Comparison of ENCODE assay signal across 8 mouse cellular contexts in genomic region chr2:69861485-69862091, GRCm38 (mm10). TPM values are rescaled to one million over a fixed set of nuclear protein-coding genes. Genes with fewer than 3 reads are reported as not detected.
DNase-seq lines count a peak whose midpoint lies in the region; ATAC-seq and TF ChIP-seq lines count a peak whose summit lies in the region.

Gene Ssb, plus strand, starts transcription at chr2:69861562.

- no peak for TF ChIP-seq CTCF in CH12.LX (conservative IDR thresholded peaks at IDR 0.05 in 1 of 2, IDR thresholded peaks at IDR 0.05 in 1 of 2; ENCODE audit: low read depth in 2 of 2, low read length in 2 of 2)
- TF ChIP-seq CTCF in liver, postnatal 0 days (IDR thresholded peaks at IDR 0.05; ENCODE audit: low read depth) = no peak

- no peaks in the 10 kb centered on the region for H3K9me3 ChIP-seq in CH12.LX (replicated peaks; ENCODE audit: low read length)
- no peaks in the 10 kb centered on the region for H3K9me3 ChIP-seq in forebrain, embryonic 12.5 days
- no peaks in the 10 kb centered on the region for H3K9me3 ChIP-seq in liver, postnatal 0 days (ENCODE audit: low read length)
- no peaks in the 10 kb centered on the region for H3K9me3 ChIP-seq in neural tube, embryonic 14.5 days (ENCODE audit: control insufficient read depth, low read length)

- H3K36me3 ChIP-seq in CH12.LX (replicated peaks in 1 of 2; ENCODE audit: control insufficient read depth in 1 of 2, insufficient read depth in 1 of 2, low read length in 1 of 2) = peaks cover 2 to 14% of the 10 kb centered on the region in 2 experiments
- peaks cover 7% of the 10 kb centered on the region for H3K36me3 ChIP-seq in forebrain, embryonic 12.5 days (replicated peaks)
- H3K36me3 ChIP-seq in liver, postnatal 0 days (replicated peaks; ENCODE audit: insufficient read depth, low read length) = peaks cover 11% of the 10 kb centered on the region
- H3K36me3 ChIP-seq in neural tube, embryonic 14.5 days (ENCODE audit: control insufficient read depth, insufficient read depth, low read length) = peaks cover 3% of the 10 kb centered on the region; the same call in 1 of the 2 replicates

- under 1% methylated on average over 66 of the region's 66 CpGs for WGBS in forebrain, embryonic 12.5 days
- under 1% methylated on average over 65 of the region's 66 CpGs for WGBS in large intestine, adult 2 months
- under 1% methylated on average over 66 of the region's 66 CpGs for WGBS in liver, postnatal 0 days (ENCODE audit: insufficient replicate concordance)
- WGBS in neural tube, embryonic 14.5 days = under 1% methylated on average over 66 of the region's 66 CpGs

- peak; percentile 97 for ATAC-seq in forebrain, embryonic 12.5 days (ENCODE audit: low FRiP score)
- peak; percentile 97 for ATAC-seq in liver, postnatal 0 days
- peak; percentile 96 for ATAC-seq in neural tube, embryonic 14.5 days (ENCODE audit: low read depth)

- in situ Hi-C loops in CH12.LX (cut with MboI; ENCODE audit: low pct_ligation_motif_present, low pct_unique_long_range_greater_than_20kb, low sequenced_read_pairs) = no loop called here

- dilution Hi-C loops in CH12.LX (cut with MboI; ENCODE audit: extremely low pct_ligation_motif_present, extremely low pct_unique_long_range_greater_than_20kb, low sequenced_read_pairs) = no loop called here

- peak within 1 kb of the TSS; percentile 100 for H3K9ac ChIP-seq in CH12.LX (ENCODE audit: insufficient read depth, low read depth)
- peak within 1 kb of the TSS; percentile 99 for H3K9ac ChIP-seq in forebrain, embryonic 12.5 days
- H3K9ac ChIP-seq in liver, postnatal 0 days (replicated peaks) = peak within 1 kb of the TSS; percentile 100
- peak within 1 kb of the TSS; percentile 98 for H3K9ac ChIP-seq in neural tube, embryonic 14.5 days (replicated peaks; ENCODE audit: low read depth, low read length)

- TF ChIP-seq POLR2A in CH12.LX (IDR thresholded peaks at IDR 0.05; ENCODE audit: low read depth, low read length) = peak; percentile 97

- intact Hi-C loops in heart, postnatal 10 days (cut with DNase I) = loop anchor here (1.0 to 10.0 kb wide), 5 partner anchors 23 to 227 kb away; partner anchors contain the start of gene Mettl5

- peaks cover 36% of the 10 kb centered on the region for H3K79me2 ChIP-seq in CH12.LX (replicated peaks; ENCODE audit: control insufficient read depth, extremely low read depth, insufficient read depth, poor library complexity, severe bottlenecking)

- no peaks in the 10 kb centered on the region for H3K27me3 ChIP-seq in CH12.LX (replicated peaks)
- no peaks in the 10 kb centered on the region for H3K27me3 ChIP-seq in forebrain, embryonic 12.5 days
- H3K27me3 ChIP-seq in liver, postnatal 0 days (ENCODE audit: insufficient read depth, low read length) = no peaks in the 10 kb centered on the region
- no peaks in the 10 kb centered on the region for H3K27me3 ChIP-seq in neural tube, embryonic 14.5 days (ENCODE audit: control insufficient read depth, insufficient read depth, low read length)

- peaks cover 0 to 23% of the 10 kb centered on the region in 2 experiments; a peak in 3 of 4 replicates for H3K4me1 ChIP-seq in CH12.LX (ENCODE audit: control insufficient read depth in 1 of 2, insufficient read depth in 2 of 2)
- peaks cover 23% of the 10 kb centered on the region for H3K4me1 ChIP-seq in forebrain, embryonic 12.5 days
- peaks cover 11% of the 10 kb centered on the region for H3K4me1 ChIP-seq in liver, postnatal 0 days (ENCODE audit: insufficient read depth)
- H3K4me1 ChIP-seq in neural tube, embryonic 14.5 days (ENCODE audit: control insufficient read depth, insufficient read depth, low read length) = peaks cover 14% of the 10 kb centered on the region; the same call in 1 of the 2 replicates

- peak within 1 kb of the TSS; percentile 81 for H3K27ac ChIP-seq in CH12.LX (ENCODE audit: insufficient read depth, low read depth)
- H3K27ac ChIP-seq in forebrain, embryonic 12.5 days = peak within 1 kb of the TSS; percentile 90
- peak within 1 kb of the TSS; percentile 96 for H3K27ac ChIP-seq in liver, postnatal 0 days (ENCODE audit: low read depth)
- peak within 1 kb of the TSS; percentile 84 for H3K27ac ChIP-seq in neural tube, embryonic 14.5 days (ENCODE audit: low read depth, low read length)

- TF ChIP-seq EP300 in CH12.LX (IDR thresholded peaks at IDR 0.05; ENCODE audit: low read length) = no peak
- TF ChIP-seq EP300 in liver, postnatal 0 days (IDR thresholded peaks at IDR 0.05; ENCODE audit: low read depth) = no peak

- DNase-seq in CH12.LX (ENCODE audit: extremely low read depth) = peak; percentile 91
- peak; percentile 90 for DNase-seq in c-Kit-positive CD71-positive TER-119-negative erythroid progenitor cells, embryonic 14.5 days (ENCODE audit: low read depth)
- DNase-seq in heart, postnatal 10 days = peak; percentile 95
- peak; percentile 64 for DNase-seq in large intestine, adult 2 months (ENCODE audit: low read depth, low spot score)
- peak; percentile 95 for DNase-seq in liver, postnatal 0 days
- peak; percentile 97 for DNase-seq in testis, postnatal 10 days (ENCODE audit: low spot score)

- H3K4me2 ChIP-seq in CH12.LX (ENCODE audit: insufficient read depth, low read depth, poor library complexity, severe bottlenecking) = peak within 1 kb of the TSS; percentile 80
- H3K4me2 ChIP-seq in forebrain, embryonic 12.5 days = peak within 1 kb of the TSS; percentile 80
- H3K4me2 ChIP-seq in liver, postnatal 0 days (ENCODE audit: low read depth, low read length) = peak within 1 kb of the TSS; percentile 90
- H3K4me2 ChIP-seq in neural tube, embryonic 14.5 days (ENCODE audit: low read depth, low read length) = peak within 1 kb of the TSS; percentile 89

- H3K4me3 ChIP-seq in CH12.LX (replicated peaks in 1 of 3; ENCODE audit: low read depth in 2 of 3, low read length in 2 of 3, poor library complexity in 1 of 3) = peak within 1 kb of the TSS; percentile 80 to 96 (median 92)
- H3K4me3 ChIP-seq in forebrain, embryonic 12.5 days (replicated peaks) = peak within 1 kb of the TSS; percentile 99
- peak within 1 kb of the TSS; percentile 99 for H3K4me3 ChIP-seq in liver, postnatal 0 days (ENCODE audit: low read depth, low read length)
- peak within 1 kb of the TSS; percentile 100 for H3K4me3 ChIP-seq in neural tube, embryonic 14.5 days (ENCODE audit: low read depth, low read length)

- no peak for TF ChIP-seq RAD21 in CH12.LX (IDR thresholded peaks at IDR 0.05; ENCODE audit: low read depth, low read length)

TF ChIP-seq in CH12.LX, 34 proteins besides CTCF, POLR2A, EP300 and RAD21 (continues in another document):
- TF ChIP-seq ZMIZ1 (IDR thresholded peaks at IDR 0.05; ENCODE audit: low read depth, low read length) (peak; percentile 72; the same call in 1 of the 2 replicates), USF1 (IDR thresholded peaks at IDR 0.05; ENCODE audit: low read depth, low read length) (no peak), CHD1 (IDR thresholded peaks at IDR 0.05; ENCODE audit: low read depth, low read length) (no peak; the same call in 1 of the 2 replicates), IRF4 (IDR thresholded peaks at IDR 0.05; ENCODE audit: low read depth, low read length) (0 out of 2 replicates have a peak, but pooled peaks have one; percentile 4), MEF2A (IDR thresholded peaks at IDR 0.05; ENCODE audit: borderline replicate concordance, low read depth, low read length) (0 out of 2 replicates have a peak, but pooled peaks have one; percentile 35), GABPA (IDR thresholded peaks at IDR 0.05; ENCODE audit: insufficient replicate concordance, low read depth, low read length) (no peak), MAZ (IDR thresholded peaks at IDR 0.05; ENCODE audit: low read depth, low read length) (peak; percentile 49; the same call in 1 of the 2 replicates), MYC (IDR thresholded peaks at IDR 0.05; ENCODE audit: low read depth, low read length) (no peak; the same call in 1 of the 2 replicates), MXI1 (IDR thresholded peaks at IDR 0.05; ENCODE audit: low read depth, low read length) (peak; percentile 29), ZKSCAN1 (IDR thresholded peaks at IDR 0.05; ENCODE audit: borderline replicate concordance, low read depth, low read length) (no peak), UBTF (IDR thresholded peaks at IDR 0.05; ENCODE audit: low read depth, low read length) (no peak; the same call in 1 of the 2 replicates), TBP (conservative IDR thresholded peaks at IDR 0.05; ENCODE audit: low read depth, low read length) (peak; percentile 69), KAT2A (IDR thresholded peaks at IDR 0.05; ENCODE audit: insufficient replicate concordance, low read length) (no peak), ELF1 (IDR thresholded peaks at IDR 0.05; ENCODE audit: low read depth, low read length) (no peak), MAX (IDR thresholded peaks at IDR 0.05; ENCODE audit: low read length) (no peak), BHLHE40 (IDR thresholded peaks at IDR 0.05; ENCODE audit: low read depth, low read length) (no peak), E2F4 (IDR thresholded peaks at IDR 0.05; ENCODE audit: insufficient replicate concordance, low read depth, low read length) (no peak), HCFC1 (IDR thresholded peaks at IDR 0.05; ENCODE audit: low read depth, low read length) (peak; percentile 68), JUND (conservative IDR thresholded peaks at IDR 0.05; ENCODE audit: low read depth, low read length) (no peak), JUN (IDR thresholded peaks at IDR 0.05; ENCODE audit: insufficient read depth, low read depth, low read length) (no peak), TCF12 (IDR thresholded peaks at IDR 0.05; ENCODE audit: low read depth, low read length) (peak; percentile 63; the same call in 1 of the 2 replicates), ETS1 (conservative IDR thresholded peaks at IDR 0.05; ENCODE audit: low read depth, low read length) (no peak), PAX5 (IDR thresholded peaks at IDR 0.05; ENCODE audit: low read length) (no peak), POLR2AphosphoS2 (IDR thresholded peaks at IDR 0.05; ENCODE audit: low read depth, low read length) (peak; percentile 73; the same call in 1 of the 2 replicates), MAFK (IDR thresholded peaks at IDR 0.05; ENCODE audit: insufficient replicate concordance, low read length) (no peak), USF2 (conservative IDR thresholded peaks at IDR 0.05; ENCODE audit: low read depth, low read length) (no peak), NRF1 (IDR thresholded peaks at IDR 0.05; ENCODE audit: low read depth, low read length) (peak; percentile 76)

RNA-seq across cellular contexts. Expression of gene Ssb, which starts in this region (rescaled TPM):
- total RNA-seq in CH12.LX (2012; rRNA removed) = 124 and 176 TPM in 2 replicates
- total RNA-seq in CH12.LX (2014; rRNA removed) = 281 and 368 TPM in 2 replicates
- 410 and 530 TPM in 2 replicates for polyA plus RNA-seq in CH12.LX (2012; ENCODE audit: insufficient read length, low read depth)
- 448 and 466 TPM in 2 replicates for polyA plus RNA-seq in forebrain, embryonic 12.5 days (2016; fragmentation: Nextera tagmentation; extraction: Ambion mirVana)
- 100 to 1,000 TPM in 1 of 2 experiments, 10 to 100 TPM in 1; 84.7 to 102 TPM for total RNA-seq in heart, postnatal 10 days (2021)
- 3.0 and 3.8 TPM in 2 replicates for polyA plus RNA-seq in large intestine, adult 2 months (2012; rRNA removed)
- 112 and 128 TPM in 2 replicates for polyA plus RNA-seq in liver, postnatal 0 days (2015; fragmentation: Nextera tagmentation; extraction: Ambion mirVana)
- 248 and 276 TPM in 2 replicates for polyA plus RNA-seq in neural tube, embryonic 14.5 days (2014; fragmentation: Nextera tagmentation; extraction: Ambion mirVana)

Comparison
In these comparisons a context has a peak if more than half of its experiments do, and no peak if none do; other contexts are left out.
1. Peak in every context shown above with its lines: DNase-seq, ATAC-seq, H3K4me3 ChIP-seq and H3K27ac ChIP-seq.
2. RNA of gene Ssb (polyA plus RNA-seq): 448 to 466 TPM in forebrain, embryonic 12.5 days, 410 to 530 TPM in CH12.LX, 248 to 276 TPM in neural tube, embryonic 14.5 days and 112 to 128 TPM in liver, postnatal 0 days; 3.0 to 3.8 TPM in large intestine, adult 2 months; every median in the first group is over 10 times any median in the second.